23 mouse cellular contexts compared by ENCODE assay signal in genomic region chr8:84070241-84070640, GRCm38 (mm10). TPM values are rescaled to one million over a fixed set of nuclear protein-coding genes. Genes with fewer than 3 reads are reported as not detected.
DNase-seq lines count a peak whose midpoint lies in the region; ATAC-seq and TF ChIP-seq lines count a peak whose summit lies in the region.
"Had no signal": no experiment of that assay in that cellular context is flagged by ENCODE, and none has a peak within 500 bp of the region (broad histone marks: within the 10 kb centered on the region; RNA-seq: fewer than 3 reads in every experiment).

No protein-coding gene starts in this region.

- no peaks in the 10 kb centered on the region for H3K27me3 ChIP-seq in heart, embryonic 15.5 days
- no peaks in the 10 kb centered on the region for H3K27me3 ChIP-seq in liver, embryonic 13.5 days
- H3K27me3 ChIP-seq: limb, embryonic 12.5 days; liver, embryonic 15.5 days; midbrain, embryonic 12.5 days; neural tube, embryonic 12.5 days had no signal

- no peak overlapping the region for H3K9ac ChIP-seq in heart, embryonic 15.5 days
- H3K9ac ChIP-seq in liver, embryonic 13.5 days: 0 out of 2 replicates have a peak overlapping the region, but pooled peaks have one; percentile 29
- H3K9ac ChIP-seq: limb, embryonic 12.5 days; liver, embryonic 15.5 days; midbrain, embryonic 12.5 days; neural tube, embryonic 12.5 days had no signal

- no peaks in the 10 kb centered on the region for H3K9me3 ChIP-seq in heart, embryonic 15.5 days (replicated peaks)
- no peaks in the 10 kb centered on the region for H3K9me3 ChIP-seq in liver, embryonic 13.5 days (replicated peaks)
- H3K9me3 ChIP-seq: G1E; limb, embryonic 12.5 days; liver, embryonic 15.5 days; midbrain, embryonic 12.5 days; neural tube, embryonic 12.5 days had no signal

- no peak for TF ChIP-seq POLR2A in bone marrow macrophage, adult 2 months (IDR thresholded peaks at IDR 0.05; ENCODE audit: borderline replicate concordance, low read depth, low read length)

- 79% methylated on average over 5 of the region's 5 CpGs for WGBS in heart, embryonic 15.5 days
- WGBS in liver, embryonic 13.5 days (ENCODE audit: insufficient replicate concordance): 68% methylated on average over 5 of the region's 5 CpGs

- H3K4me1 ChIP-seq in heart, embryonic 15.5 days (replicated peaks): peaks cover 56% of the 10 kb centered on the region
- peaks cover 60% of the 10 kb centered on the region for H3K4me1 ChIP-seq in liver, embryonic 13.5 days (replicated peaks)
- H3K4me1 ChIP-seq in bone marrow macrophage, adult 2 months (ENCODE audit: control insufficient read depth, insufficient read depth, low read length): peaks cover 53% of the 10 kb centered on the region

- TF ChIP-seq CTCF in bone marrow macrophage, adult 2 months (IDR thresholded peaks at IDR 0.05; ENCODE audit: low read depth, low read length): no peak

- no peaks in the 10 kb centered on the region for H3K36me3 ChIP-seq in heart, embryonic 15.5 days
- H3K36me3 ChIP-seq in liver, embryonic 13.5 days: peaks cover 3% of the 10 kb centered on the region; the same call in 1 of the 2 replicates
- H3K36me3 ChIP-seq: liver, embryonic 15.5 days; midbrain, embryonic 12.5 days had no signal

- H3K4me2 ChIP-seq in heart, embryonic 15.5 days: no peak overlapping the region
- no peak overlapping the region for H3K4me2 ChIP-seq in liver, embryonic 13.5 days
- H3K4me2 ChIP-seq: limb, embryonic 12.5 days; liver, embryonic 15.5 days; midbrain, embryonic 12.5 days; neural tube, embryonic 12.5 days had no signal

- H3K4me3 ChIP-seq in heart, embryonic 15.5 days: no peak overlapping the region
- H3K4me3 ChIP-seq in liver, embryonic 13.5 days (replicated peaks): no peak overlapping the region
- no peak overlapping the region for H3K4me3 ChIP-seq in bone marrow macrophage, adult 2 months (ENCODE audit: insufficient read depth, low read length)
- H3K4me3 ChIP-seq: limb, embryonic 12.5 days; liver, embryonic 15.5 days; midbrain, embryonic 12.5 days; neural tube, embryonic 12.5 days had no signal

- peak overlapping the region; percentile 9; the same call in 1 of the 2 replicates for H3K27ac ChIP-seq in heart, embryonic 15.5 days
- no peak overlapping the region for H3K27ac ChIP-seq in liver, embryonic 13.5 days
- H3K27ac ChIP-seq in bone marrow macrophage, adult 2 months (ENCODE audit: insufficient read depth, low read depth, low read length): 0 out of 2 replicates have a peak overlapping the region, but pooled peaks have one; percentile 3
- H3K27ac ChIP-seq: limb, embryonic 12.5 days; liver, embryonic 15.5 days; midbrain, embryonic 12.5 days; neural tube, embryonic 12.5 days had no signal

- DNase-seq in heart, postnatal 4 days: no peak
- DNase-seq in liver, embryonic 13.5 days: no peak
- DNase-seq in liver: no peak
- peak; percentile 16 for DNase-seq in A20 (ENCODE audit: low read depth, low spot score)
- no peak for DNase-seq in adrenal gland, postnatal 10 days
- DNase-seq in right cerebral cortex, postnatal 14 days: no peak
- DNase-seq: cerebellum, adult 9-11 months; right cerebral cortex, postnatal 4 days; thymus, adult 18-20 months had no signal

- ATAC-seq in heart, embryonic 15.5 days (replicated peaks; ENCODE audit: insufficient number of reproducible peaks, insufficient read depth, low FRiP score, low read depth): no peak
- ATAC-seq in liver, embryonic 13.5 days (ENCODE audit: low read depth): no peak
- ATAC-seq: CD4-positive, CD25-positive, alpha-beta regulatory T cell, adult 4 months; intestine, embryonic 16.5 days had no signal

RNA-seq across cellular contexts. Expression of gene Rfx1, which starts 3.6 kb away (rescaled TPM):
- polyA plus RNA-seq in heart, embryonic 15.5 days (2015; fragmentation: Nextera tagmentation; extraction: Ambion mirVana): 4.5 and 7.4 TPM in 2 replicates
- total RNA-seq in heart, postnatal 4 days (2021): 10 to 100 TPM; 12.5 to 13.5 TPM
- 2.4 and 2.7 TPM in 2 replicates for polyA plus RNA-seq in liver, embryonic 13.5 days (2015; fragmentation: Nextera tagmentation; extraction: Ambion mirVana)
- polyA plus RNA-seq in bone marrow macrophage, adult 2 months (2012; ENCODE audit: insufficient read depth, insufficient read length, missing spikeins): 17.2 TPM in 2 replicates
- 10 to 100 TPM; 12.4 to 14.7 TPM for total RNA-seq in adrenal gland, postnatal 10 days (2021)

RNA-seq across cellular contexts. Expression of gene Gm10643, which starts 5.3 kb away (rescaled TPM):
- polyA plus RNA-seq in heart, embryonic 15.5 days (2015; fragmentation: Nextera tagmentation; extraction: Ambion mirVana): 0.71 and 1.3 TPM in 2 replicates
- 1 to 10 TPM; 3.7 to 4.5 TPM for total RNA-seq in heart, postnatal 4 days (2021)
- polyA plus RNA-seq in liver, embryonic 13.5 days (2015; fragmentation: Nextera tagmentation; extraction: Ambion mirVana): 0.12 and 0.14 TPM in 2 replicates
- polyA plus RNA-seq in bone marrow macrophage, adult 2 months (2012; ENCODE audit: insufficient read depth, insufficient read length, missing spikeins): 0.58 and 1.0 TPM in 2 replicates
- 1 to 10 TPM; 2.2 to 3.1 TPM for total RNA-seq in adrenal gland, postnatal 10 days (2021)

RNA-seq across cellular contexts. Expression of gene Rln3, which starts 25.4 kb away (rescaled TPM):
- 0.39 TPM in 1 of 2 replicates, not detected in the other for polyA plus RNA-seq in heart, embryonic 15.5 days (2015; fragmentation: Nextera tagmentation; extraction: Ambion mirVana)
- total RNA-seq in heart, postnatal 4 days (2021): not detected
- not detected in 2 replicates for polyA plus RNA-seq in liver, embryonic 13.5 days (2015; fragmentation: Nextera tagmentation; extraction: Ambion mirVana)
- not detected in 2 replicates for polyA plus RNA-seq in bone marrow macrophage, adult 2 months (2012; ENCODE audit: insufficient read depth, insufficient read length, missing spikeins)
- total RNA-seq in adrenal gland, postnatal 10 days (2021): under 1 TPM in 1 of 2 experiments, not detected in 1; 0.51 TPM
- total RNA-seq: G1E; gastrocnemius, adult 18-20 months; heart, adult 18-20 months; heart, postnatal 10 days had no signal
- polyA plus RNA-seq: embryonic facial prominence, embryonic 14.5 days; G1E; kidney, embryonic 16.5 days; limb, embryonic 12.5 days; midbrain, embryonic 12.5 days; neural tube, embryonic 12.5 days had no signal

RNA-seq across cellular contexts. Expression of gene Il27ra, which starts 27.9 kb away (rescaled TPM):
- polyA plus RNA-seq in heart, embryonic 15.5 days (2015; fragmentation: Nextera tagmentation; extraction: Ambion mirVana): 5.4 and 6.6 TPM in 2 replicates
- 1 to 10 TPM; 4.0 to 4.2 TPM for total RNA-seq in heart, postnatal 4 days (2021)
- polyA plus RNA-seq in liver, embryonic 13.5 days (2015; fragmentation: Nextera tagmentation; extraction: Ambion mirVana): 0.72 and 1.1 TPM in 2 replicates
- 0.68 and 1.7 TPM in 2 replicates for polyA plus RNA-seq in bone marrow macrophage, adult 2 months (2012; ENCODE audit: insufficient read depth, insufficient read length, missing spikeins)
- 1 to 10 TPM; 5.3 to 6.9 TPM for total RNA-seq in adrenal gland, postnatal 10 days (2021)
- total RNA-seq: G1E had no signal
- polyA plus RNA-seq: G1E had no signal

RNA-seq across cellular contexts. Expression of gene Dcaf15, which starts 34.3 kb away (rescaled TPM):
- 4.6 and 6.8 TPM in 2 replicates for polyA plus RNA-seq in heart, embryonic 15.5 days (2015; fragmentation: Nextera tagmentation; extraction: Ambion mirVana)
- 10 to 100 TPM; 19.7 to 20.5 TPM for total RNA-seq in heart, postnatal 4 days (2021)
- polyA plus RNA-seq in liver, embryonic 13.5 days (2015; fragmentation: Nextera tagmentation; extraction: Ambion mirVana): 3.7 and 4.3 TPM in 2 replicates
- polyA plus RNA-seq in bone marrow macrophage, adult 2 months (2012; ENCODE audit: insufficient read depth, insufficient read length, missing spikeins): 17.2 and 23.7 TPM in 2 replicates
- 10 to 100 TPM; 17.7 to 20.6 TPM for total RNA-seq in adrenal gland, postnatal 10 days (2021)
